Mouse (Mus musculus): ENCODE data around the gene Nhlrc4. TPM values are rescaled to one million over a fixed set of nuclear protein-coding genes. Genes with fewer than 3 reads are reported as not detected.

The Nhlrc4 gene
- polyA plus RNA-seq, 1 experiment from 2014 or later: 5.8 TPM

- H3K4me3 ChIP-seq (replicated peaks): no peak overlapping the region
- no peaks in the 10 kb centered on the region for H3K9me3 ChIP-seq (replicated peaks)
- no peak overlapping the region for H3K9ac ChIP-seq
- peaks cover 31% of the 10 kb centered on the region for H3K27me3 ChIP-seq
- WGBS: 88% methylated on average over 4 of the region's 4 CpGs
- no peak overlapping the region for H3K27ac ChIP-seq (replicated peaks)
- H3K4me2 ChIP-seq (replicated peaks): no peak overlapping the region
- no peaks in the 10 kb centered on the region for H3K36me3 ChIP-seq
- H3K4me1 ChIP-seq: peaks cover 17% of the 10 kb centered on the region
- ATAC-seq (ENCODE audit: insufficient number of reproducible peaks, low FRiP score, low TSS enrichment, low read depth): no peak
Observed at GRCm38 (mm10) chr17:25947576-25947975, 2.8 kb upstream of the Nhlrc4 start.

- no peak for ATAC-seq (ENCODE audit: insufficient number of reproducible peaks, low FRiP score, low TSS enrichment, low read depth)
- no peaks in the 10 kb centered on the region for H3K9me3 ChIP-seq (replicated peaks)
- no peak overlapping the region for H3K9ac ChIP-seq
- H3K4me2 ChIP-seq (replicated peaks): no peak overlapping the region
- no peak overlapping the region for H3K27ac ChIP-seq (replicated peaks)
- 74% methylated on average over 8 of the region's 8 CpGs for WGBS
- peaks cover 24% of the 10 kb centered on the region for H3K27me3 ChIP-seq
- peaks cover 19% of the 10 kb centered on the region for H3K4me1 ChIP-seq
- H3K36me3 ChIP-seq: no peaks in the 10 kb centered on the region
- no peak overlapping the region for H3K4me3 ChIP-seq (replicated peaks)
Observed at GRCm38 (mm10) chr17:25946891-25947290, 2.1 kb upstream of the Nhlrc4 start.

- Histone ChIP-seq H3K27me3 (peaks cover 19% of the 10 kb centered on the region), H3K36me3 (no peaks in the 10 kb centered on the region), H3K4me2 (replicated peaks) (no peak overlapping the region), H3K9me3 (replicated peaks) (no peaks in the 10 kb centered on the region), H3K27ac (replicated peaks) (no peak overlapping the region), H3K4me3 (replicated peaks) (no peak overlapping the region), H3K9ac (no peak overlapping the region), H3K4me1 (peaks cover 14% of the 10 kb centered on the region)
- no peak for ATAC-seq (ENCODE audit: insufficient number of reproducible peaks, low FRiP score, low TSS enrichment, low read depth)
- WGBS: 77% methylated on average over 7 of the region's 7 CpGs
Observed at GRCm38 (mm10) chr17:25946349-25946748, 1.6 kb upstream of the Nhlrc4 start.

- H3K4me1 ChIP-seq: peaks cover 17% of the 10 kb centered on the region
- H3K36me3 ChIP-seq: no peaks in the 10 kb centered on the region
- H3K27ac ChIP-seq (replicated peaks): no peak overlapping the region
- H3K9ac ChIP-seq: no peak overlapping the region
- ATAC-seq (ENCODE audit: insufficient number of reproducible peaks, low FRiP score, low TSS enrichment, low read depth): no peak
- 66% methylated on average over 9 of the region's 9 CpGs for WGBS
- no peaks in the 10 kb centered on the region for H3K9me3 ChIP-seq (replicated peaks)
- no peak overlapping the region for H3K4me3 ChIP-seq (replicated peaks)
- no peak overlapping the region for H3K4me2 ChIP-seq (replicated peaks)
- peaks cover 11% of the 10 kb centered on the region for H3K27me3 ChIP-seq
Observed at GRCm38 (mm10) chr17:25945517-25946155, 875 bp upstream of the Nhlrc4 start.

GRCm38 (mm10) chr17:25943769-25944168 is 992 bp downstream of the Nhlrc4 start:
- H3K4me2 ChIP-seq (replicated peaks): no peak overlapping the region
- ATAC-seq (ENCODE audit: insufficient number of reproducible peaks, low FRiP score, low TSS enrichment, low read depth): no peak
- H3K4me1 ChIP-seq: peaks cover 23% of the 10 kb centered on the region
- no peak overlapping the region for H3K9ac ChIP-seq
- no peak overlapping the region for H3K4me3 ChIP-seq (replicated peaks)
- no peaks in the 10 kb centered on the region for H3K9me3 ChIP-seq (replicated peaks)
- no peaks in the 10 kb centered on the region for H3K36me3 ChIP-seq
- no peak overlapping the region for H3K27ac ChIP-seq (replicated peaks)
- no peaks in the 10 kb centered on the region for H3K27me3 ChIP-seq
- 64% methylated on average over 9 of the region's 9 CpGs for WGBS

GRCm38 (mm10) chr17:25943221-25943620 is 1.5 kb downstream of the Nhlrc4 start:
- no peak overlapping the region for H3K4me2 ChIP-seq (replicated peaks)
- ATAC-seq (ENCODE audit: insufficient number of reproducible peaks, low FRiP score, low TSS enrichment, low read depth): no peak
- no peaks in the 10 kb centered on the region for H3K9me3 ChIP-seq (replicated peaks)
- H3K4me3 ChIP-seq (replicated peaks): no peak overlapping the region
- 92% methylated on average over 3 of the region's 3 CpGs for WGBS
- no peaks in the 10 kb centered on the region for H3K27me3 ChIP-seq
- H3K4me1 ChIP-seq: peaks cover 23% of the 10 kb centered on the region
- H3K9ac ChIP-seq: no peak overlapping the region
- no peaks in the 10 kb centered on the region for H3K36me3 ChIP-seq
- H3K27ac ChIP-seq (replicated peaks): no peak overlapping the region

GRCm38 (mm10) chr17:25942597-25943151 is 2.1 kb downstream of the Nhlrc4 start:
- Histone ChIP-seq H3K27ac (replicated peaks) (peak overlapping the region; percentile 88; the same call in 1 of the 2 replicates), H3K9me3 (replicated peaks) (no peaks in the 10 kb centered on the region), H3K4me1 (peaks cover 23% of the 10 kb centered on the region), H3K27me3 (no peaks in the 10 kb centered on the region), H3K4me3 (replicated peaks) (no peak overlapping the region), H3K9ac (no peak overlapping the region), H3K4me2 (replicated peaks) (peak overlapping the region; percentile 62), H3K36me3 (no peaks in the 10 kb centered on the region)
- ATAC-seq (ENCODE audit: insufficient number of reproducible peaks, low FRiP score, low TSS enrichment, low read depth): no peak
- WGBS: 77% methylated on average over 2 of the region's 2 CpGs

GRCm38 (mm10) chr17:25941511-25942241 is 3.1 kb downstream of the Nhlrc4 start:
- 3% methylated on average over 53 of the region's 54 CpGs for WGBS
- peak overlapping the region; percentile 62 for H3K4me2 ChIP-seq (replicated peaks)
- peak overlapping the region; percentile 90 for H3K9ac ChIP-seq
- H3K4me3 ChIP-seq (replicated peaks): peak overlapping the region; percentile 85
- H3K4me1 ChIP-seq: peaks cover 23% of the 10 kb centered on the region
- peaks cover 10% of the 10 kb centered on the region; the same call in 1 of the 2 replicates for H3K36me3 ChIP-seq
- ATAC-seq (ENCODE audit: insufficient number of reproducible peaks, low FRiP score, low TSS enrichment, low read depth): peak; percentile 31; the same call in 1 of the 2 replicates
- H3K9me3 ChIP-seq (replicated peaks): no peaks in the 10 kb centered on the region
- H3K27ac ChIP-seq (replicated peaks): peak overlapping the region; percentile 88
- H3K27me3 ChIP-seq: no peaks in the 10 kb centered on the region

GRCm38 (mm10) chr17:25934526-25934925 is 10.2 kb downstream of the Nhlrc4 start:
- no peak overlapping the region for H3K4me3 ChIP-seq (replicated peaks)
- no peaks in the 10 kb centered on the region for H3K9me3 ChIP-seq (replicated peaks)
- H3K27ac ChIP-seq (replicated peaks): no peak overlapping the region
- peaks cover 72% of the 10 kb centered on the region for H3K36me3 ChIP-seq
- no peaks in the 10 kb centered on the region for H3K27me3 ChIP-seq
- H3K4me2 ChIP-seq (replicated peaks): no peak overlapping the region
- WGBS: 80% methylated on average over 1 of the region's 1 CpGs
- H3K4me1 ChIP-seq: no peaks in the 10 kb centered on the region
- no peak overlapping the region for H3K9ac ChIP-seq
- ATAC-seq (ENCODE audit: insufficient number of reproducible peaks, low FRiP score, low TSS enrichment, low read depth): no peak

GRCm38 (mm10) chr17:25925348-25925747 is 19.4 kb downstream of the Nhlrc4 start:
- no peak for ATAC-seq (ENCODE audit: insufficient number of reproducible peaks, low FRiP score, low TSS enrichment, low read depth)
- H3K4me1 ChIP-seq: peaks cover 5% of the 10 kb centered on the region; the same call in 1 of the 2 replicates
- H3K27ac ChIP-seq (replicated peaks): no peak overlapping the region
- H3K9me3 ChIP-seq (replicated peaks): no peaks in the 10 kb centered on the region
- 68% methylated on average over 2 of the region's 2 CpGs for WGBS
- H3K36me3 ChIP-seq: peaks cover 45% of the 10 kb centered on the region
- no peak overlapping the region for H3K4me2 ChIP-seq (replicated peaks)
- no peak overlapping the region for H3K9ac ChIP-seq
- H3K4me3 ChIP-seq (replicated peaks): no peak overlapping the region
- H3K27me3 ChIP-seq: no peaks in the 10 kb centered on the region

GRCm38 (mm10) chr17:25922120-25922519 is 22.6 kb downstream of the Nhlrc4 start:
- H3K27ac ChIP-seq (replicated peaks): no peak overlapping the region
- H3K4me1 ChIP-seq: peaks cover 24% of the 10 kb centered on the region
- peaks cover 24% of the 10 kb centered on the region for H3K36me3 ChIP-seq
- no peak overlapping the region for H3K4me2 ChIP-seq (replicated peaks)
- no peaks in the 10 kb centered on the region for H3K27me3 ChIP-seq
- ATAC-seq (ENCODE audit: insufficient number of reproducible peaks, low FRiP score, low TSS enrichment, low read depth): no peak
- 82% methylated on average over 5 of the region's 5 CpGs for WGBS
- H3K9me3 ChIP-seq (replicated peaks): no peaks in the 10 kb centered on the region
- no peak overlapping the region for H3K9ac ChIP-seq
- H3K4me3 ChIP-seq (replicated peaks): no peak overlapping the region

All from embryonic facial prominence, embryonic 15.5 days (tissue).